Mouse (Mus musculus) CH12.LX (cell line): Measurements from ENCODE around the gene Sorbs2. TPM values are rescaled to one million over a fixed set of nuclear protein-coding genes. Genes with fewer than 3 reads are reported as not detected.

ENCODE experiments used
- DNase-seq: peaks from one replicate; pipeline ENCODE4 v3.0.0-alpha.2; 2013; ENCODE audit errors: extremely low read depth
- H3K27ac ChIP-seq: 2 replicates; pipeline ENCODE4 v1.5.1; 2012; ENCODE audit warnings: low read depth, mild to moderate bottlenecking, control low read depth, moderate library complexity; ENCODE audit not compliant: insufficient read depth
- H3K27me3 ChIP-seq: replicated peaks from 2 replicates; pipeline ENCODE3; 2012; ENCODE audit warnings: inconsistent platforms
- H3K36me3 ChIP-seq, 2 experiments: replicated peaks in 1 of 2; 2 replicates each; pipeline versions ENCODE3 to v1.6.1; 2012; ENCODE audit warnings: inconsistent platforms in 1 of 2, low read length in 1 of 2, mild to moderate bottlenecking in 1 of 2, mixed read lengths in 1 of 2, moderate library complexity in 1 of 2; ENCODE audit not compliant: control insufficient read depth in 1 of 2, insufficient read depth in 1 of 2
- H3K4me1 ChIP-seq, 2 experiments: 2 replicates each; pipeline ENCODE4 v1.6.1; 2012; ENCODE audit warnings: inconsistent platforms in 1 of 2, moderate library complexity in 1 of 2; ENCODE audit not compliant: insufficient read depth in 2 of 2, control insufficient read depth in 1 of 2
- H3K4me2 ChIP-seq: 2 replicates; pipeline ENCODE4 v1.6.1; 2012; ENCODE audit warnings: low read depth, mild to moderate bottlenecking, control low read depth; ENCODE audit not compliant: poor library complexity, insufficient read depth, severe bottlenecking
- H3K4me3 ChIP-seq, 3 experiments: fragments of 150-350 bp in 1 of 3; sonication (generic) in 1 of 3; replicated peaks in 1 of 3; 2 replicates each; pipeline versions ENCODE3 to v1.5.1; 2011 to 2012; ENCODE audit warnings: low read depth in 2 of 3, low read length in 2 of 3, mild to moderate bottlenecking in 2 of 3, moderate library complexity in 2 of 3, control low read depth in 1 of 3, improper control_type of control experiment in 1 of 3, inconsistent platforms in 1 of 3, mixed read lengths in 1 of 3; ENCODE audit not compliant: poor library complexity in 1 of 3
- H3K79me2 ChIP-seq: replicated peaks from 2 replicates; pipeline ENCODE4 v1.6.1; 2012; ENCODE audit warnings: mild to moderate bottlenecking, moderate library complexity; ENCODE audit not compliant: control insufficient read depth, poor library complexity, insufficient read depth, severe bottlenecking; ENCODE audit errors: extremely low read depth
- H3K9ac ChIP-seq: 2 replicates; pipeline ENCODE4 v1.6.1; 2012; ENCODE audit warnings: low read depth, mild to moderate bottlenecking, control low read depth, moderate library complexity; ENCODE audit not compliant: insufficient read depth
- H3K9me3 ChIP-seq: replicated peaks from 2 replicates; pipeline ENCODE3; 2012; ENCODE audit warnings: low read length, inconsistent platforms, mixed read lengths
- CHD1 ChIP-seq: IDR thresholded peaks from 2 replicates; pipeline ENCODE4 v1.6.1; 2012; ENCODE audit warnings: low read depth, low read length, improper control_type of control experiment, inconsistent platforms
- CHD2 ChIP-seq: IDR thresholded peaks from 2 replicates; pipeline ENCODE4 v1.6.1; 2011; ENCODE audit warnings: low read length, improper control_type of control experiment
- E2F4 ChIP-seq: IDR thresholded peaks from 2 replicates; pipeline ENCODE4 v1.6.1; 2011; ENCODE audit warnings: low read depth, low read length, improper control_type of control experiment; ENCODE audit not compliant: insufficient replicate concordance
- ELF1 ChIP-seq: IDR thresholded peaks from 2 replicates; pipeline ENCODE4 v1.6.1; 2014; ENCODE audit warnings: low read depth, mild to moderate bottlenecking, inconsistent platforms, low read length, improper control_type of control experiment
- EP300 ChIP-seq: IDR thresholded peaks from 2 replicates; pipeline ENCODE4 v1.6.1; 2011; ENCODE audit warnings: low read length, improper control_type of control experiment
- GABPA ChIP-seq: IDR thresholded peaks from 2 replicates; pipeline ENCODE4 v1.6.1; 2012; ENCODE audit warnings: low read depth, low read length, improper control_type of control experiment, inconsistent platforms; ENCODE audit not compliant: insufficient replicate concordance
- IRF4 ChIP-seq: IDR thresholded peaks from 2 replicates; pipeline ENCODE4 v1.6.1; 2014; ENCODE audit warnings: low read depth, mild to moderate bottlenecking, inconsistent platforms, low read length, improper control_type of control experiment
- JUN ChIP-seq: IDR thresholded peaks from 2 replicates; pipeline ENCODE4 v1.6.1; 2011; ENCODE audit warnings: low read depth, mild to moderate bottlenecking, low read length, improper control_type of control experiment, moderate library complexity; ENCODE audit not compliant: insufficient read depth
- MAFK ChIP-seq: IDR thresholded peaks from 2 replicates; pipeline ENCODE4 v1.6.1; 2011; ENCODE audit warnings: low read length, improper control_type of control experiment; ENCODE audit not compliant: insufficient replicate concordance
- MAX ChIP-seq: IDR thresholded peaks from 2 replicates; pipeline ENCODE4 v1.6.1; 2011; ENCODE audit warnings: low read length, improper control_type of control experiment
- MAZ ChIP-seq: IDR thresholded peaks from 2 replicates; pipeline ENCODE4 v1.6.1; 2012; ENCODE audit warnings: low read depth, mild to moderate bottlenecking, inconsistent platforms, low read length, improper control_type of control experiment, moderate library complexity
- MEF2A ChIP-seq: IDR thresholded peaks from 2 replicates; pipeline ENCODE4 v1.6.1; 2014; ENCODE audit warnings: low read depth, mild to moderate bottlenecking, inconsistent platforms, low read length, improper control_type of control experiment, borderline replicate concordance
- MXI1 ChIP-seq: IDR thresholded peaks from 2 replicates; pipeline ENCODE4 v1.6.1; 2011; ENCODE audit warnings: mild to moderate bottlenecking, low read depth, low read length, improper control_type of control experiment
- MYC ChIP-seq: IDR thresholded peaks from 2 replicates; pipeline ENCODE4 v1.6.1; 2011; ENCODE audit warnings: low read depth, mild to moderate bottlenecking, improper control_type of control experiment, low read length
- POLR2AphosphoS2 ChIP-seq: IDR thresholded peaks from 2 replicates; pipeline ENCODE4 v1.6.1; 2011; ENCODE audit warnings: low read depth, low read length, improper control_type of control experiment
- RAD21 ChIP-seq: IDR thresholded peaks from 2 replicates; pipeline ENCODE4 v1.6.1; 2011; ENCODE audit warnings: low read depth, mild to moderate bottlenecking, low read length, improper control_type of control experiment, moderate library complexity
- RCOR1 ChIP-seq: conservative IDR thresholded peaks from 2 replicates; pipeline ENCODE4 v1.6.1; 2012; ENCODE audit warnings: low read depth, mild to moderate bottlenecking, inconsistent platforms, low read length, improper control_type of control experiment
- SMC3 ChIP-seq: IDR thresholded peaks from 2 replicates; pipeline ENCODE4 v1.6.1; 2011; ENCODE audit warnings: low read depth, low read length, improper control_type of control experiment
- TBP ChIP-seq: conservative IDR thresholded peaks from 2 replicates; pipeline ENCODE4 v1.6.1; 2011; ENCODE audit warnings: low read depth, low read length, improper control_type of control experiment
- USF1 ChIP-seq: IDR thresholded peaks from 2 replicates; pipeline ENCODE4 v1.6.1; 2014; ENCODE audit warnings: low read depth, mild to moderate bottlenecking, inconsistent platforms, low read length, improper control_type of control experiment
- USF2 ChIP-seq: conservative IDR thresholded peaks from 2 replicates; pipeline ENCODE4 v1.6.1; 2011; ENCODE audit warnings: low read depth, low read length, improper control_type of control experiment
- ZC3H11A ChIP-seq: IDR thresholded peaks from 2 replicates; pipeline ENCODE4 v1.6.1; 2012; ENCODE audit warnings: low read depth, mild to moderate bottlenecking, inconsistent platforms, low read length, improper control_type of control experiment
- ZNF384 ChIP-seq: IDR thresholded peaks from 2 replicates; pipeline ENCODE4 v1.6.1; 2012; ENCODE audit warnings: low read depth, low read length, improper control_type of control experiment, inconsistent platforms
- dilution Hi-C: fragments of 300-500 bp; cut with MboI; formaldehyde crosslinking; loops from 2 replicates; pipeline ENCODE4 v1.14.3; 2020; ENCODE audit warnings: low sequenced_read_pairs; ENCODE audit not compliant: extremely low pct_unique_long_range_greater_than_20kb, extremely low pct_ligation_motif_present
- in situ Hi-C: fragments of 300-500 bp; cut with MboI; formaldehyde crosslinking; loops from 3 replicates; pipeline ENCODE4 v1.14.3; 2019; ENCODE audit warnings: low sequenced_read_pairs, low pct_ligation_motif_present, low pct_unique_long_range_greater_than_20kb, mixed read lengths
- polyA plus RNA-seq: library from polyadenylated mRNA; unstranded; fragments of >175 nt; gene quantifications from 2 replicates; pipeline ENCODE4 v1.2.1, GENCODE M21; 2012; ENCODE audit warnings: low read depth; ENCODE audit not compliant: insufficient read length
- total RNA-seq, 2 experiments: library from RNA; depleted of rRNA; stranded (reverse); fragments of 300-350 nt in 1 of 2; fragments of >200 nt in 1 of 2; gene quantifications; 2 replicates each; pipeline ENCODE4 v1.2.3; 2012 to 2014

Sorbs2 gene
- total and polyA plus RNA-seq, 3 experiments: not detected

DNA sequence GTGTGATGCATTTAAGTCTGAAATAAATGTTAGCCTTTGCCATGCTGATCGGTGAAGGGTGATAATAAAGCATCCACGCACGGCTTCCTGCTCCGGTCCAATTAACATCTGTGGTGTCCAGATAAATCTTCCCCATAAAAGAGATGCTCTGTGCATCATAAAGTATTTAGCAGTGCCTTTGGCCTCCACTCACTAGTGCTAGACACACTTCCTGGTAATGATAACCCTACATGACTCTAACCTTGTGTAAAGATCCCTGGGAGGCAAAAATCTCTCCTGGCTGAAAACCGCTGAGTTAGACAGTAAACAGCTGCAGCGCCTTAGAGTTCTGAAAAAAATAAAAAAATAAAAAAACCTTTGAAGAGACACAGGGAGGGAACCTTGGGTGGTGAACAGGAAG lies 14.0 kb downstream of the Sorbs2 start:
- no peak for DNase-seq
- Histone ChIP-seq H3K79me2 (no peaks in the 10 kb centered on the region), H3K36me3 (no peaks in the 10 kb centered on the region), H3K9ac (no peak overlapping the region), H3K27ac (no peak overlapping the region), H3K4me3 (no peak overlapping the region), H3K4me2 (no peak overlapping the region), H3K4me1 (no peaks in the 10 kb centered on the region), H3K27me3 (no peaks in the 10 kb centered on the region), H3K9me3 (no peaks in the 10 kb centered on the region)
- dilution Hi-C loops: no loop called here
- in situ Hi-C loops: no loop called here
- TF ChIP-seq MEF2A (no peak), CHD2 (no peak), E2F4 (no peak), CHD1 (no peak), MYC (no peak), IRF4 (no peak), EP300 (no peak), POLR2AphosphoS2 (no peak), RAD21 (no peak), MAZ (no peak), GABPA (no peak), USF2 (no peak), USF1 (no peak), SMC3 (no peak), MAFK (no peak), ZNF384 (no peak), ZC3H11A (no peak), MAX (no peak), MXI1 (no peak), ELF1 (no peak)

DNA sequence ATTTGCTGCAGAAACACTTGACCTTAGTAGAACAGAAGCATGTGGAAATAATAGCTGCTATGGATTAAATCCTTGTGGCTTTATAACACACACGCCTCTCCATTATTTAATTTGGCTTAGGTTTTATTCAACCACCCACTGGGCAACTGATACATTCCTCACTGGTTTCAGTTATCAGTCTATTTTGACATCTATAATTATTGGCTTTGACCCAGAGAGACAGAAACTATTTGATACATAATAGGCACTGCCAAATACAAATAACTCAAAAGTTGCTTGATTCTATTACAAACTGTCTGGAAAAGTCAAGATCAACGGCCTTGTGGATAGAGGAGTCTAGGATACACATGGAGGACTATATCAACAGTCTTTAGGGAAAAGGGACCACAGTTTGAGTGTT lies 20.1 kb downstream of the Sorbs2 start:
- Histone ChIP-seq H3K27me3 (no peaks in the 10 kb centered on the region), H3K9ac (no peak overlapping the region), H3K27ac (no peak overlapping the region), H3K4me2 (no peak overlapping the region), H3K9me3 (no peaks in the 10 kb centered on the region), H3K79me2 (no peaks in the 10 kb centered on the region), H3K36me3 (no peaks in the 10 kb centered on the region), H3K4me3 (no peak overlapping the region), H3K4me1 (no peaks in the 10 kb centered on the region)
- DNase-seq: no peak
- TF ChIP-seq IRF4 (no peak), JUN (no peak), RCOR1 (no peak), TBP (no peak), ZC3H11A (no peak)
- in situ Hi-C loops: no loop called here
- dilution Hi-C loops: no loop called here
